Mouse (Mus musculus) brain, embryonic 14.5 days (tissue): ENCODE data around the gene Atp2b4.
"Not testable (repeated sequence)": the region's sequence is repeated elsewhere in the genome, so short reads cannot be mapped to it uniquely, and the experiment has no call there.

Experiments
- CTCF ChIP-seq: fragments of 200-500 bp; IDR thresholded peaks from 2 replicates; pipeline ENCODE4 v1.5.1; 2012; ENCODE audit warnings: inconsistent platforms, mild to moderate bottlenecking, moderate library complexity, borderline replicate concordance; ENCODE audit not compliant: insufficient read depth, insufficient read length; ENCODE audit errors: extremely low read depth
- POLR2A ChIP-seq: fragments of 200-500 bp; IDR thresholded peaks from 2 replicates; pipeline ENCODE4 v1.6.1; 2012; ENCODE audit warnings: mild to moderate bottlenecking, inconsistent platforms, borderline replicate concordance; ENCODE audit not compliant: poor library complexity, insufficient read depth, insufficient read length, severe bottlenecking; ENCODE audit errors: extremely low read depth

GRCm38 (mm10) chr1:133701824-133702223 is 99.0 kb downstream of the Atp2b4 start:
- peak; percentile 25; the same call in 1 of the 2 replicates for TF ChIP-seq CTCF
- not testable (repeated sequence) for TF ChIP-seq POLR2A
